Comparison of ENCODE assay signal across 22 mouse cellular contexts in the genomic region with DNA sequence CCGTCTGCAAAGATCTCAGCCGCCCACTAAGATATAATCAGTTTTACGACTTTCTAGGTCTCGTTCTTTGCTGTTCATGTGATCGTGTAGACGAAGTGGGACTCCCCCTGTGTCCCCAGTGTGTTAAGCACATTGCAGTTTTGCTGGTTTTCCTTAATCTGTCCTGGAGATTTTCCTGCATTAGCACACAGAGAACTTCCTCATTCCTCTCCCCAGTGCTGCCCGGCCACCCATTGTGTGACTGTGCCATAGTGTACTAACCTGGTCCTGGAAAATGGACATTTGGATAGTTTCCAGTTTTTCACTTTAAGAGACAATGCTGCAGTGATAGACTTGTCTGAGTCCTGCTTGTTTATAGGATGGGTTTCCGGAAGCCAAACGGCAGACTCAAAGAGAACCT. TPM values are rescaled to one million over a fixed set of nuclear protein-coding genes. Genes with fewer than 3 reads are reported as not detected.
DNase-seq lines count a peak whose midpoint lies in the region; ATAC-seq and TF ChIP-seq lines count a peak whose summit lies in the region.
"Had no signal": no experiment of that assay in that cellular context is flagged by ENCODE, and none has a peak within 500 bp of the region (broad histone marks: within the 10 kb centered on the region; RNA-seq: fewer than 3 reads in every experiment).

No protein-coding gene starts in this region.

- TF ChIP-seq CTCF in stomach, postnatal 0 days (IDR thresholded peaks at IDR 0.05; ENCODE audit: low read depth): no peak

- 0 out of 2 replicates have a peak, but pooled peaks have one; percentile 47 for ATAC-seq in embryonic facial prominence, embryonic 14.5 days (ENCODE audit: low read depth)
- ATAC-seq in kidney, embryonic 15.5 days (replicated peaks; ENCODE audit: low FRiP score): no peak
- no peak for ATAC-seq in kidney, embryonic 16.5 days (ENCODE audit: low FRiP score, low TSS enrichment)
- peak; percentile 73 for ATAC-seq in stomach, postnatal 0 days (ENCODE audit: low FRiP score, low TSS enrichment)
- ATAC-seq in forebrain, embryonic 15.5 days (replicated peaks): no peak
- ATAC-seq: forebrain, embryonic 14.5 days; Patski had no signal

- 75% methylated on average over 9 of the region's 9 CpGs for WGBS in embryonic facial prominence, embryonic 14.5 days
- WGBS in embryonic facial prominence, embryonic 10.5 days: 89% methylated on average over 9 of the region's 9 CpGs
- 53% methylated on average over 9 of the region's 9 CpGs for WGBS in kidney, embryonic 15.5 days
- WGBS in kidney, embryonic 16.5 days: 46% methylated on average over 9 of the region's 9 CpGs
- WGBS in stomach, postnatal 0 days: 45% methylated on average over 9 of the region's 9 CpGs
- WGBS in forebrain, embryonic 15.5 days: 84% methylated on average over 9 of the region's 9 CpGs

- H3K27me3 ChIP-seq in embryonic facial prominence, embryonic 14.5 days (replicated peaks; ENCODE audit: control insufficient read depth, insufficient read depth, low read length): no peaks in the 10 kb centered on the region
- no peaks in the 10 kb centered on the region; the same call in 1 of the 2 replicates for H3K27me3 ChIP-seq in embryonic facial prominence, embryonic 10.5 days (replicated peaks; ENCODE audit: low read depth, poor library complexity, severe bottlenecking)
- no peaks in the 10 kb centered on the region for H3K27me3 ChIP-seq in kidney, embryonic 15.5 days
- no peaks in the 10 kb centered on the region for H3K27me3 ChIP-seq in kidney, embryonic 16.5 days (ENCODE audit: insufficient read depth, low read length)
- H3K27me3 ChIP-seq in stomach, postnatal 0 days (ENCODE audit: control insufficient read depth, insufficient read depth, low read length): no peaks in the 10 kb centered on the region
- no peaks in the 10 kb centered on the region for H3K27me3 ChIP-seq in forebrain, embryonic 15.5 days
- H3K27me3 ChIP-seq: embryonic facial prominence, embryonic 15.5 days; hindbrain, embryonic 12.5 days; hindbrain, embryonic 15.5 days; Patski had no signal

- H3K4me3 ChIP-seq in embryonic facial prominence, embryonic 14.5 days (ENCODE audit: low read depth, low read length): no peak overlapping the region
- no peak overlapping the region for H3K4me3 ChIP-seq in embryonic facial prominence, embryonic 10.5 days
- H3K4me3 ChIP-seq in kidney, embryonic 15.5 days (replicated peaks): no peak overlapping the region
- H3K4me3 ChIP-seq in kidney, embryonic 16.5 days (ENCODE audit: low read length): no peak overlapping the region
- H3K4me3 ChIP-seq in stomach, postnatal 0 days (ENCODE audit: low read depth, low read length): no peak overlapping the region
- no peak overlapping the region for H3K4me3 ChIP-seq in forebrain, embryonic 15.5 days
- H3K4me3 ChIP-seq: embryonic facial prominence, embryonic 15.5 days; heart, adult 2 months; hindbrain, embryonic 12.5 days; hindbrain, embryonic 15.5 days had no signal

- TF ChIP-seq EP300 in stomach, postnatal 0 days (optimal IDR thresholded peaks at IDR 0.05): no peak

- H3K9me3 ChIP-seq in embryonic facial prominence, embryonic 14.5 days (ENCODE audit: control insufficient read depth, low read length): no peaks in the 10 kb centered on the region
- no peaks in the 10 kb centered on the region for H3K9me3 ChIP-seq in embryonic facial prominence, embryonic 10.5 days
- no peaks in the 10 kb centered on the region for H3K9me3 ChIP-seq in kidney, embryonic 15.5 days (replicated peaks)
- no peaks in the 10 kb centered on the region for H3K9me3 ChIP-seq in kidney, embryonic 16.5 days (ENCODE audit: low read length)
- H3K9me3 ChIP-seq in stomach, postnatal 0 days (ENCODE audit: control insufficient read depth, low read length): no peaks in the 10 kb centered on the region
- H3K9me3 ChIP-seq in forebrain, embryonic 15.5 days: no peaks in the 10 kb centered on the region
- H3K9me3 ChIP-seq: embryonic facial prominence, embryonic 15.5 days; hindbrain, embryonic 12.5 days; hindbrain, embryonic 15.5 days had no signal

- H3K4me2 ChIP-seq in embryonic facial prominence, embryonic 14.5 days (ENCODE audit: low read depth, low read length): no peak overlapping the region
- H3K4me2 ChIP-seq in kidney, embryonic 15.5 days: no peak overlapping the region
- H3K4me2 ChIP-seq in kidney, embryonic 16.5 days (replicated peaks; ENCODE audit: low read depth, low read length): no peak overlapping the region
- H3K4me2 ChIP-seq in stomach, postnatal 0 days (replicated peaks; ENCODE audit: low read depth): no peak overlapping the region
- no peak overlapping the region for H3K4me2 ChIP-seq in forebrain, embryonic 15.5 days (replicated peaks)
- H3K4me2 ChIP-seq: embryonic facial prominence, embryonic 15.5 days; heart, embryonic 11.5 days; hindbrain, embryonic 12.5 days; hindbrain, embryonic 15.5 days had no signal

- DNase-seq in embryonic facial prominence, embryonic 14.5 days (ENCODE audit: low spot score): no peak
- no peak for DNase-seq in embryonic facial prominence, embryonic 10.5 days (ENCODE audit: low spot score)
- peak; percentile 38 for DNase-seq in urinary bladder, postnatal 14 days (ENCODE audit: low spot score)
- no peak for DNase-seq in urinary bladder, postnatal 4 days (ENCODE audit: low spot score in 2 of 2)
- DNase-seq in stomach, postnatal 0 days (ENCODE audit: low spot score): peak; percentile 61
- DNase-seq: adrenal gland, postnatal 10 days; adrenal gland, postnatal 36 days; cerebellum, adult 18-20 months; cerebellum, adult 9-10 months; cerebellum, postnatal 25 days; embryo, embryonic 11 days; gastrocnemius, postnatal 25 days; heart, adult 2 months had no signal

- no peaks in the 10 kb centered on the region for H3K36me3 ChIP-seq in embryonic facial prominence, embryonic 14.5 days (ENCODE audit: control insufficient read depth, insufficient read depth, low read length)
- no peaks in the 10 kb centered on the region for H3K36me3 ChIP-seq in embryonic facial prominence, embryonic 10.5 days (replicated peaks)
- no peaks in the 10 kb centered on the region for H3K36me3 ChIP-seq in kidney, embryonic 15.5 days
- H3K36me3 ChIP-seq in kidney, embryonic 16.5 days (ENCODE audit: insufficient read depth, low read length): no peaks in the 10 kb centered on the region
- H3K36me3 ChIP-seq in stomach, postnatal 0 days (ENCODE audit: control insufficient read depth, insufficient read depth, low read length): no peaks in the 10 kb centered on the region
- H3K36me3 ChIP-seq in forebrain, embryonic 15.5 days: no peaks in the 10 kb centered on the region
- H3K36me3 ChIP-seq: embryonic facial prominence, embryonic 15.5 days; hindbrain, embryonic 12.5 days; hindbrain, embryonic 15.5 days had no signal

- no peak overlapping the region for H3K9ac ChIP-seq in embryonic facial prominence, embryonic 14.5 days (ENCODE audit: low read depth, low read length)
- no peak overlapping the region for H3K9ac ChIP-seq in kidney, embryonic 15.5 days
- no peak overlapping the region for H3K9ac ChIP-seq in kidney, embryonic 16.5 days (replicated peaks; ENCODE audit: low read length)
- no peak overlapping the region for H3K9ac ChIP-seq in stomach, postnatal 0 days (ENCODE audit: low read length)
- H3K9ac ChIP-seq in forebrain, embryonic 15.5 days (replicated peaks): no peak overlapping the region
- H3K9ac ChIP-seq: embryonic facial prominence, embryonic 15.5 days; hindbrain, embryonic 12.5 days; hindbrain, embryonic 15.5 days had no signal

- H3K4me1 ChIP-seq in embryonic facial prominence, embryonic 14.5 days (ENCODE audit: control insufficient read depth, insufficient read depth, low read length): peaks cover 4% of the 10 kb centered on the region; the same call in 1 of the 2 replicates
- peaks cover 11% of the 10 kb centered on the region for H3K4me1 ChIP-seq in embryonic facial prominence, embryonic 10.5 days
- no peaks in the 10 kb centered on the region for H3K4me1 ChIP-seq in kidney, embryonic 15.5 days
- H3K4me1 ChIP-seq in kidney, embryonic 16.5 days (ENCODE audit: insufficient read depth, low read length): no peaks in the 10 kb centered on the region
- no peaks in the 10 kb centered on the region for H3K4me1 ChIP-seq in stomach, postnatal 0 days (replicated peaks; ENCODE audit: control insufficient read depth, insufficient read depth)
- H3K4me1 ChIP-seq in forebrain, embryonic 15.5 days: 0 out of 2 replicates have a peak, but pooled peaks cover 3% of the 10 kb centered on the region
- H3K4me1 ChIP-seq: hindbrain, embryonic 15.5 days had no signal

- no peak overlapping the region for H3K27ac ChIP-seq in embryonic facial prominence, embryonic 14.5 days (replicated peaks; ENCODE audit: low read depth, low read length)
- no peak overlapping the region for H3K27ac ChIP-seq in embryonic facial prominence, embryonic 10.5 days (replicated peaks)
- H3K27ac ChIP-seq in kidney, embryonic 15.5 days: 0 out of 2 replicates have a peak overlapping the region, but pooled peaks have one; percentile 11
- H3K27ac ChIP-seq in kidney, embryonic 16.5 days (ENCODE audit: low read length): no peak overlapping the region
- H3K27ac ChIP-seq in stomach, postnatal 0 days (replicated peaks): no peak overlapping the region
- H3K27ac ChIP-seq in forebrain, embryonic 15.5 days (replicated peaks): no peak overlapping the region
- H3K27ac ChIP-seq: embryonic facial prominence, embryonic 15.5 days; heart, adult 2 months; hindbrain, embryonic 12.5 days; hindbrain, embryonic 15.5 days had no signal

RNA-seq across cellular contexts. Expression of a gene that starts 10.0 kb away (rescaled TPM):
- polyA plus RNA-seq in embryonic facial prominence, embryonic 14.5 days (2014; fragmentation: Nextera tagmentation; extraction: Ambion mirVana): 42.6 and 56.6 TPM in 2 replicates
- 0.93 and 1.0 TPM in 2 replicates for polyA plus RNA-seq in embryonic facial prominence, embryonic 10.5 days (2016; fragmentation: Nextera tagmentation; extraction: Ambion mirVana)
- 14.0 and 14.9 TPM in 2 replicates for polyA plus RNA-seq in kidney, embryonic 15.5 days (2015; fragmentation: Nextera tagmentation; extraction: Ambion mirVana)
- polyA plus RNA-seq in kidney, embryonic 16.5 days (2015; fragmentation: Nextera tagmentation; extraction: Ambion mirVana): 12.3 and 14.9 TPM in 2 replicates
- 13.2 and 15.6 TPM in 2 replicates for polyA plus RNA-seq in stomach, postnatal 0 days (2015; fragmentation: Nextera tagmentation; extraction: Ambion mirVana)
- polyA plus RNA-seq in forebrain, embryonic 15.5 days (2015; fragmentation: Nextera tagmentation; extraction: Ambion mirVana): 0.92 and 1.0 TPM in 2 replicates

RNA-seq across cellular contexts. Expression of a gene that starts 58.6 kb away (rescaled TPM):
- 44.9 and 47.4 TPM in 2 replicates for polyA plus RNA-seq in embryonic facial prominence, embryonic 14.5 days (2014; fragmentation: Nextera tagmentation; extraction: Ambion mirVana)
- polyA plus RNA-seq in embryonic facial prominence, embryonic 10.5 days (2016; fragmentation: Nextera tagmentation; extraction: Ambion mirVana): 42.1 and 45.0 TPM in 2 replicates
- polyA plus RNA-seq in kidney, embryonic 15.5 days (2015; fragmentation: Nextera tagmentation; extraction: Ambion mirVana): 37.7 and 46.7 TPM in 2 replicates
- polyA plus RNA-seq in kidney, embryonic 16.5 days (2015; fragmentation: Nextera tagmentation; extraction: Ambion mirVana): 52.0 and 52.1 TPM in 2 replicates
- polyA plus RNA-seq in stomach, postnatal 0 days (2015; fragmentation: Nextera tagmentation; extraction: Ambion mirVana): 18.6 and 23.2 TPM in 2 replicates
- polyA plus RNA-seq in forebrain, embryonic 15.5 days (2015; fragmentation: Nextera tagmentation; extraction: Ambion mirVana): 27.6 and 28.2 TPM in 2 replicates

RNA-seq across cellular contexts. Expression of a gene that starts 58.6 kb away (rescaled TPM):
- polyA plus RNA-seq in embryonic facial prominence, embryonic 14.5 days (2014; fragmentation: Nextera tagmentation; extraction: Ambion mirVana): 21.0 and 24.8 TPM in 2 replicates
- 41.3 and 42.3 TPM in 2 replicates for polyA plus RNA-seq in embryonic facial prominence, embryonic 10.5 days (2016; fragmentation: Nextera tagmentation; extraction: Ambion mirVana)
- polyA plus RNA-seq in kidney, embryonic 15.5 days (2015; fragmentation: Nextera tagmentation; extraction: Ambion mirVana): 28.7 and 32.3 TPM in 2 replicates
- 25.2 and 33.8 TPM in 2 replicates for polyA plus RNA-seq in kidney, embryonic 16.5 days (2015; fragmentation: Nextera tagmentation; extraction: Ambion mirVana)
- polyA plus RNA-seq in stomach, postnatal 0 days (2015; fragmentation: Nextera tagmentation; extraction: Ambion mirVana): 7.2 and 7.3 TPM in 2 replicates
- polyA plus RNA-seq in forebrain, embryonic 15.5 days (2015; fragmentation: Nextera tagmentation; extraction: Ambion mirVana): 46.8 and 48.6 TPM in 2 replicates

Comparison
In these comparisons a context has a peak if more than half of its experiments do, and no peak if none do; other contexts are left out.
1. DNase-seq: peak in urinary bladder, postnatal 14 days (single experiment) and stomach, postnatal 0 days (single experiment); none in embryonic facial prominence, embryonic 14.5 days (single experiment), embryonic facial prominence, embryonic 10.5 days (single experiment) and urinary bladder, postnatal 4 days (0 of 2).
2. ATAC-seq: peak in embryonic facial prominence, embryonic 14.5 days (single experiment) and stomach, postnatal 0 days (single experiment); none in kidney, embryonic 15.5 days (single experiment), kidney, embryonic 16.5 days (single experiment) and forebrain, embryonic 15.5 days (single experiment).